Comparison of ENCODE assay signal across 8 mouse cellular contexts in the genomic region with DNA sequence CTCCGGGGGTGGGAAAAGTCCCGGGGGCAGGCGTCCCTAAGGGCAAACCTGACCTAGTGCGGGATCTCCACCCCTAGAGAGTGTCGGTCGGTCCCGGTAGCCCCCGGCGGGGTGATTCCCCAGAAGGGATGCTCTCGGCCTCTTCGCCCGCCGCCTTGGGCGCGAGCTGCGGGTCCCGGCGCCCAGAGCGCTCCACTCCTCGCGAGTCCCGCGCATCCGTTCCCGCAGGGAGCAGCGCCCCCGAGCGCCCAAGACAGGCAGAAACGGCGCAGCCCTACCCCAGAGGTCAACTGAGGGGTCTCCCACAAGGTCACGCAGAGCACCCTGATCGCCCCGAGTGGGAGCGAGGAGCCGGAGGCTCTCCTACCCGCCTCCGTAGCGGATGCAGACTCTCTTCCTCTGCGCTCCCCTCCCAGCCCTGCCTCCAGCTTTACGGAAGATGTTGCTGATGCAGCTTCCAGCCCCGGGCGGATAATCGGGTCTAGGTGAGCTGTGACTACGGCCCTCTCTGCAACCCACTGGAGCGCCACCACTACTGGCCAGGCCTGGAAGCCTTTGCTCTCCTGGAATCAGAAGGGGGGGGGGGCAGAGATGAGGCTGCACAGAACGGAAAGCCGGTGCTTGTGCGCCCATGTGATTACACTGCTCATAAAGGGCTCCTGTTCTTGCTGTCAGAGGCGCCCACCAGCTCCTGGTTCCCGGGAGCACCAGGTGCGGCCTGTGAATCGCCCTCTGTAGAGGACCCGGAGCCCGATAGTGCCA. TPM values are rescaled to one million over a fixed set of nuclear protein-coding genes. Genes with fewer than 3 reads are reported as not detected.
DNase-seq lines count a peak whose midpoint lies in the region; ATAC-seq and TF ChIP-seq lines count a peak whose summit lies in the region.

No protein-coding gene starts in this region.

- WGBS in heart, adult 2 months, result 1% methylated on average over 54 of the region's 54 CpGs
- WGBS in kidney, embryonic 15.5 days, result under 1% methylated on average over 53 of the region's 54 CpGs
- under 1% methylated on average over 54 of the region's 54 CpGs for WGBS in lung, embryonic 14.5 days

- H3K27ac ChIP-seq in brown adipose tissue, adult 24 weeks (replicated peaks; ENCODE audit: low read depth, low read length), result peak overlapping the region; percentile 59
- peak overlapping the region; percentile 91 for H3K27ac ChIP-seq in heart, adult 2 months
- peak overlapping the region; percentile 67 for H3K27ac ChIP-seq in kidney, embryonic 15.5 days
- H3K27ac ChIP-seq in lung, embryonic 14.5 days (ENCODE audit: low read depth), result peak overlapping the region; percentile 27; the same call in 1 of the 2 replicates

- no peaks in the 10 kb centered on the region; the same call in 1 of the 2 replicates for H3K27me3 ChIP-seq in heart, adult 2 months (ENCODE audit: control insufficient read depth, insufficient read depth, low read length)
- H3K27me3 ChIP-seq in kidney, embryonic 15.5 days, result peaks cover 55% of the 10 kb centered on the region
- peaks cover 51% of the 10 kb centered on the region for H3K27me3 ChIP-seq in lung, embryonic 14.5 days (ENCODE audit: insufficient read depth, low read length)

- H3K4me3 ChIP-seq in brown adipose tissue, adult 24 weeks (ENCODE audit: insufficient read depth, low read depth, low read length), result peak overlapping the region; percentile 83
- peak overlapping the region; percentile 64 for H3K4me3 ChIP-seq in heart, adult 2 months
- peak overlapping the region; percentile 68 for H3K4me3 ChIP-seq in kidney, embryonic 15.5 days (replicated peaks)
- H3K4me3 ChIP-seq in lung, embryonic 14.5 days (ENCODE audit: low read depth, low read length), result peak overlapping the region; percentile 51

- intact Hi-C loops in heart, adult 2 months (cut with DNase I), result loop anchor here (2.0 kb wide), 2 partner anchors 15 to 67 kb away; no protein-coding TSS in a partner anchor

- no peaks in the 10 kb centered on the region for H3K36me3 ChIP-seq in heart, adult 2 months (ENCODE audit: control insufficient read depth, insufficient read depth, low read length)
- no peaks in the 10 kb centered on the region for H3K36me3 ChIP-seq in kidney, embryonic 15.5 days
- no peaks in the 10 kb centered on the region for H3K36me3 ChIP-seq in lung, embryonic 14.5 days (ENCODE audit: insufficient read depth)

- TF ChIP-seq CTCF in heart, adult 2 months (IDR thresholded peaks at IDR 0.05), result peak; percentile 65
- TF ChIP-seq CTCF in lung, embryonic 14.5 days (IDR thresholded peaks at IDR 0.05; ENCODE audit: low read depth), result no peak

- no peaks in the 10 kb centered on the region for H3K9me3 ChIP-seq in kidney, embryonic 15.5 days (replicated peaks)
- H3K9me3 ChIP-seq in lung, embryonic 14.5 days (ENCODE audit: low read depth, low read length), result no peaks in the 10 kb centered on the region

- peak; percentile 59 for DNase-seq in layer of hippocampus, adult 11-12 months (ENCODE audit: low spot score)
- DNase-seq in layer of hippocampus, adult 9-10 months (ENCODE audit: low spot score), result no peak
- DNase-seq in heart, adult 2 months, result peak; percentile 71 to 72
- peak; percentile 50 for DNase-seq in lung, embryonic 14.5 days
- DNase-seq in right cerebral cortex, postnatal 14 days, result peak; percentile 63

- peak overlapping the region; percentile 76 for H3K9ac ChIP-seq in heart, adult 2 months (ENCODE audit: low read depth, low read length)
- H3K9ac ChIP-seq in kidney, embryonic 15.5 days, result peak overlapping the region; percentile 56
- peak overlapping the region; percentile 50 for H3K9ac ChIP-seq in lung, embryonic 14.5 days

- H3K4me1 ChIP-seq in brown adipose tissue, adult 24 weeks (ENCODE audit: control insufficient read depth, insufficient read depth, insufficient read length, low read length), result peaks cover 5% of the 10 kb centered on the region
- H3K4me1 ChIP-seq in heart, adult 2 months (ENCODE audit: control insufficient read depth, insufficient read depth, low read length), result peaks cover 7% of the 10 kb centered on the region
- peaks cover 58% of the 10 kb centered on the region for H3K4me1 ChIP-seq in kidney, embryonic 15.5 days
- H3K4me1 ChIP-seq in lung, embryonic 14.5 days (ENCODE audit: insufficient read depth), result no peaks in the 10 kb centered on the region

- H3K4me2 ChIP-seq in kidney, embryonic 15.5 days, result peak overlapping the region; percentile 98
- peak overlapping the region; percentile 93 for H3K4me2 ChIP-seq in lung, embryonic 14.5 days

- peak; percentile 26; the same call in 1 of the 2 replicates for ATAC-seq in kidney, embryonic 15.5 days (replicated peaks; ENCODE audit: low FRiP score)
- ATAC-seq in lung, embryonic 14.5 days (ENCODE audit: insufficient read depth), result peak; percentile 11; the same call in 1 of the 2 replicates
- no peak for ATAC-seq in megakaryocyte progenitor cell, adult 5-6 weeks (replicated peaks; ENCODE audit: poor library complexity)

- TF ChIP-seq EP300 in heart, adult 2 months (IDR thresholded peaks at IDR 0.05; ENCODE audit: insufficient read depth, low read depth, low read length), result no peak

- TF ChIP-seq POLR2A in heart, adult 2 months (IDR thresholded peaks at IDR 0.05; ENCODE audit: insufficient read depth, low read depth, low read length), result no peak

- H3K79me2 ChIP-seq in heart, adult 2 months (replicated peaks; ENCODE audit: control insufficient read depth, insufficient read depth, low read length), result no peaks in the 10 kb centered on the region

RNA-seq across cellular contexts. Expression of a gene that starts 2.7 kb away (rescaled TPM):
- 1.1 and 2.3 TPM in 2 replicates for polyA plus RNA-seq in brown adipose tissue, adult 24 weeks (2012; ENCODE audit: insufficient read depth, insufficient read length, missing spikeins)
- total RNA-seq in heart, adult 2 months (2021), result 10 to 100 TPM; 10.4 to 12.3 TPM
- 3.3 and 5.3 TPM in 2 replicates for polyA plus RNA-seq in heart, adult 2 months (2012; rRNA removed)
- polyA plus RNA-seq in kidney, embryonic 15.5 days (2015; fragmentation: Nextera tagmentation; extraction: Ambion mirVana), result 14.9 and 15.3 TPM in 2 replicates
- polyA plus RNA-seq in lung, embryonic 14.5 days (2014; fragmentation: Nextera tagmentation; extraction: Ambion mirVana), result 16.3 and 17.6 TPM in 2 replicates
- 0.17 and 0.30 TPM in 2 replicates for total RNA-seq in megakaryocyte progenitor cell, adult 5-6 weeks (2015)
- 0.07 and 0.08 TPM in 2 replicates for total RNA-seq in megakaryocyte progenitor cell, adult 5-6 weeks (2017)

RNA-seq across cellular contexts. Expression of a gene that starts 43.2 kb away (rescaled TPM):
- polyA plus RNA-seq in brown adipose tissue, adult 24 weeks (2012; ENCODE audit: insufficient read depth, insufficient read length, missing spikeins), result 3.5 and 3.9 TPM in 2 replicates
- total RNA-seq in heart, adult 2 months (2021), result 1 to 10 TPM; 4.8 to 6.4 TPM
- polyA plus RNA-seq in heart, adult 2 months (2012; rRNA removed), result 2.9 and 3.5 TPM in 2 replicates
- 10.9 and 12.3 TPM in 2 replicates for polyA plus RNA-seq in kidney, embryonic 15.5 days (2015; fragmentation: Nextera tagmentation; extraction: Ambion mirVana)
- polyA plus RNA-seq in lung, embryonic 14.5 days (2014; fragmentation: Nextera tagmentation; extraction: Ambion mirVana), result 12.5 and 15.5 TPM in 2 replicates
- 9.1 and 14.7 TPM in 2 replicates for total RNA-seq in megakaryocyte progenitor cell, adult 5-6 weeks (2015)
- total RNA-seq in megakaryocyte progenitor cell, adult 5-6 weeks (2017), result 14.5 and 18.7 TPM in 2 replicates

RNA-seq across cellular contexts. Expression of a gene that starts 57.3 kb away (rescaled TPM):
- not detected in 2 replicates for polyA plus RNA-seq in brown adipose tissue, adult 24 weeks (2012; ENCODE audit: insufficient read depth, insufficient read length, missing spikeins)
- total RNA-seq in heart, adult 2 months (2021), result not detected
- polyA plus RNA-seq in heart, adult 2 months (2012; rRNA removed), result not detected in 2 replicates
- polyA plus RNA-seq in kidney, embryonic 15.5 days (2015; fragmentation: Nextera tagmentation; extraction: Ambion mirVana), result 0.12 and 0.14 TPM in 2 replicates
- polyA plus RNA-seq in lung, embryonic 14.5 days (2014; fragmentation: Nextera tagmentation; extraction: Ambion mirVana), result not detected in 2 replicates
- 0.05 TPM in 1 of 2 replicates, not detected in the other for total RNA-seq in megakaryocyte progenitor cell, adult 5-6 weeks (2015)
- total RNA-seq in megakaryocyte progenitor cell, adult 5-6 weeks (2017), result 0.04 TPM in 1 of 2 replicates, not detected in the other

Comparison
In these comparisons a context has a peak if more than half of its experiments do, and no peak if none do; other contexts are left out.
1. H3K27ac ChIP-seq: peak in every context shown above with its lines; median percentile 91 in heart, adult 2 months; 67 in kidney, embryonic 15.5 days; 59 in brown adipose tissue, adult 24 weeks; 27 in lung, embryonic 14.5 days.